ENCODE assay signal across 8 mouse cellular contexts in genomic region chr4:123050681-123051211, GRCm38 (mm10). TPM values are rescaled to one million over a fixed set of nuclear protein-coding genes. Genes with fewer than 3 reads are reported as not detected.
DNase-seq lines count a peak whose midpoint lies in the region; ATAC-seq and TF ChIP-seq lines count a peak whose summit lies in the region.

No protein-coding gene starts in this region.

- H3K27me3 ChIP-seq in forebrain, embryonic 12.5 days: no peaks in the 10 kb centered on the region
- peaks cover 28% of the 10 kb centered on the region for H3K27me3 ChIP-seq in heart, postnatal 0 days (ENCODE audit: control insufficient read depth, insufficient read depth, low read length)

- H3K4me3 ChIP-seq in forebrain, embryonic 12.5 days (replicated peaks): no peak overlapping the region
- no peak overlapping the region for H3K4me3 ChIP-seq in heart, postnatal 0 days (ENCODE audit: low read depth, low read length)

- no peak overlapping the region for H3K9ac ChIP-seq in forebrain, embryonic 12.5 days
- no peak overlapping the region for H3K9ac ChIP-seq in heart, postnatal 0 days (replicated peaks; ENCODE audit: low read depth, low read length)

- H3K4me2 ChIP-seq in forebrain, embryonic 12.5 days: no peak overlapping the region
- no peak overlapping the region for H3K4me2 ChIP-seq in heart, postnatal 0 days (ENCODE audit: low read depth, low read length)

- H3K4me1 ChIP-seq in forebrain, embryonic 12.5 days: peaks cover 39% of the 10 kb centered on the region
- peaks cover 16% of the 10 kb centered on the region; the same call in 1 of the 2 replicates for H3K4me1 ChIP-seq in heart, postnatal 0 days (ENCODE audit: control insufficient read depth, insufficient read depth)

- peak; percentile 96 for TF ChIP-seq EP300 in heart, postnatal 0 days (IDR thresholded peaks at IDR 0.05; ENCODE audit: low read depth)

- ATAC-seq in forebrain, embryonic 12.5 days (ENCODE audit: low FRiP score): peak; percentile 89
- ATAC-seq in heart, postnatal 0 days (ENCODE audit: insufficient read depth, low read depth): peak; percentile 94

- TF ChIP-seq CTCF in heart, postnatal 0 days (IDR thresholded peaks at IDR 0.05; ENCODE audit: low read depth): no peak

- no peaks in the 10 kb centered on the region for H3K9me3 ChIP-seq in forebrain, embryonic 12.5 days
- no peaks in the 10 kb centered on the region for H3K9me3 ChIP-seq in heart, postnatal 0 days (replicated peaks; ENCODE audit: control insufficient read depth, low read length)

- peak; percentile 56 for DNase-seq in A20 (ENCODE audit: low read depth, low spot score)
- DNase-seq in adrenal gland, adult 2 months: peak; percentile 90
- peak; percentile 95 for DNase-seq in heart, postnatal 0 days (ENCODE audit: low spot score)
- DNase-seq in kidney, postnatal 4 days: peak; percentile 86 to 92
- DNase-seq in lung, adult 18-20 months: peak; percentile 94 to 96
- DNase-seq in ovary, postnatal 14 days (ENCODE audit: low spot score): peak; percentile 82
- DNase-seq in thymus, postnatal 25 days: peak; percentile 31

- H3K36me3 ChIP-seq in forebrain, embryonic 12.5 days (replicated peaks): peaks cover 92% of the 10 kb centered on the region
- peaks cover 74% of the 10 kb centered on the region for H3K36me3 ChIP-seq in heart, postnatal 0 days (replicated peaks; ENCODE audit: control insufficient read depth, insufficient read depth, low read length)

- H3K27ac ChIP-seq in forebrain, embryonic 12.5 days: peak overlapping the region; percentile 81
- no peak overlapping the region for H3K27ac ChIP-seq in heart, postnatal 0 days (ENCODE audit: low read depth)

- 48% methylated on average over 5 of the region's 5 CpGs for WGBS in forebrain, embryonic 12.5 days
- 24% methylated on average over 5 of the region's 5 CpGs for WGBS in heart, postnatal 0 days

RNA-seq across cellular contexts. Expression of gene Trit1, which starts 34.3 kb away (rescaled TPM):
- 10 to 100 TPM; 17.0 to 21.8 TPM for total RNA-seq in adrenal gland, adult 2 months (2021)
- polyA plus RNA-seq in adrenal gland, adult 2 months (2012; rRNA removed): 3.4 and 4.3 TPM in 2 replicates
- 29.3 and 29.7 TPM in 2 replicates for polyA plus RNA-seq in forebrain, embryonic 12.5 days (2016; fragmentation: Nextera tagmentation; extraction: Ambion mirVana)
- 7.2 and 13.4 TPM in 2 replicates for total RNA-seq in heart, postnatal 0 days (2014; rRNA removed; ENCODE audit: low replicate concordance)
- 8.7 and 9.7 TPM in 2 replicates for polyA plus RNA-seq in heart, postnatal 0 days (2015; fragmentation: Nextera tagmentation; extraction: Ambion mirVana)

RNA-seq across cellular contexts. Expression of gene Bmp8b, which starts 54.2 kb away (rescaled TPM):
- not detected for total RNA-seq in adrenal gland, adult 2 months (2021)
- polyA plus RNA-seq in adrenal gland, adult 2 months (2012; rRNA removed): 0.03 and 0.17 TPM in 2 replicates
- polyA plus RNA-seq in forebrain, embryonic 12.5 days (2016; fragmentation: Nextera tagmentation; extraction: Ambion mirVana): 0.17 and 0.24 TPM in 2 replicates
- total RNA-seq in heart, postnatal 0 days (2014; rRNA removed; ENCODE audit: low replicate concordance): not detected in 2 replicates
- 0.05 and 0.10 TPM in 2 replicates for polyA plus RNA-seq in heart, postnatal 0 days (2015; fragmentation: Nextera tagmentation; extraction: Ambion mirVana)

RNA-seq across cellular contexts. Expression of gene Mycl, which starts 55.3 kb away (rescaled TPM):
- 1 to 10 TPM; 1.6 to 2.6 TPM for total RNA-seq in adrenal gland, adult 2 months (2021)
- polyA plus RNA-seq in adrenal gland, adult 2 months (2012; rRNA removed): 0.54 and 1.2 TPM in 2 replicates
- polyA plus RNA-seq in forebrain, embryonic 12.5 days (2016; fragmentation: Nextera tagmentation; extraction: Ambion mirVana): 84.0 and 84.3 TPM in 2 replicates
- 1.8 and 14.7 TPM in 2 replicates for total RNA-seq in heart, postnatal 0 days (2014; rRNA removed; ENCODE audit: low replicate concordance)
- polyA plus RNA-seq in heart, postnatal 0 days (2015; fragmentation: Nextera tagmentation; extraction: Ambion mirVana): 0.12 and 0.44 TPM in 2 replicates

Comparison
In these comparisons a context has a peak if more than half of its experiments do, and no peak if none do; other contexts are left out.
1. DNase-seq: peak in every context shown above with its lines; median percentile 95 in heart, postnatal 0 days; 95 in lung, adult 18-20 months; 90 in adrenal gland, adult 2 months; 89 in kidney, postnatal 4 days; 82 in ovary, postnatal 14 days; 56 in A20; 31 in thymus, postnatal 25 days.
2. RNA of gene Mycl, which starts 55.3 kb away (polyA plus RNA-seq): 84.0 to 84.3 TPM in forebrain, embryonic 12.5 days; 0.54 to 1.2 TPM in adrenal gland, adult 2 months and 0.12 to 0.44 TPM in heart, postnatal 0 days; every median in the first group is over 10 times any median in the second.